Mouse (Mus musculus): ENCODE measurements at regions not wholly inside any gene's neighbourhood (a gene's known extent, or its start where the extent isn't known, plus 50 kb on each side); places are given as distances from the start of the nearest gene placed in this dataset.

GRCm38 (mm10) chr15:96137945-96138344 is 149.4 kb upstream of the Arid2 start:
- no peak for TF ChIP-seq CTCF (IDR thresholded peaks at IDR 0.05; ENCODE audit: control insufficient read depth, insufficient read depth, insufficient read length)
- no peak for TF ChIP-seq MAX (IDR thresholded peaks at IDR 0.05)
- no peak for TF ChIP-seq USF1 (IDR thresholded peaks at IDR 0.05; ENCODE audit: low read depth)
- TF ChIP-seq MYOG (IDR thresholded peaks at IDR 0.05; ENCODE audit: control insufficient read depth, extremely low read depth, insufficient read length) = no peak

All from C2C12 (cell line).